Mouse (Mus musculus) embryonic facial prominence, embryonic 10.5 days (tissue): ENCODE measurements around the gene Nfyc. TPM values are rescaled to one million over a fixed set of nuclear protein-coding genes. Genes with fewer than 3 reads are reported as not detected.

Experiments
- DNase-seq: peaks from one replicate; pipeline ENCODE4 v3.0.0-alpha.2; 2017; ENCODE audit warnings: low spot score
- H3K27ac ChIP-seq: fragments of 300-500 bp; sonication (generic); replicated peaks from 2 replicates; pipeline ENCODE4 v1.5.1; 2016; ENCODE audit warnings: mild to moderate bottlenecking
- H3K27me3 ChIP-seq: fragments of 300-500 bp; sonication (generic); replicated peaks from 2 replicates; pipeline ENCODE4 v1.6.1; 2016; ENCODE audit warnings: low read depth, mild to moderate bottlenecking; ENCODE audit not compliant: poor library complexity, severe bottlenecking
- H3K36me3 ChIP-seq: fragments of 300-500 bp; sonication (generic); replicated peaks from 2 replicates; pipeline ENCODE4 v1.6.1; 2016; ENCODE audit warnings: mild to moderate bottlenecking, moderate library complexity
- H3K4me1 ChIP-seq: fragments of 300-500 bp; sonication (generic); 2 replicates; pipeline ENCODE4 v1.6.1; 2016
- H3K4me3 ChIP-seq: fragments of 300-500 bp; sonication (generic); 2 replicates; pipeline ENCODE4 v1.5.1; 2016; ENCODE audit warnings: mild to moderate bottlenecking, moderate library complexity
- H3K9me3 ChIP-seq: fragments of 300-500 bp; sonication (generic); 2 replicates; pipeline ENCODE4 v1.6.1; 2016; ENCODE audit warnings: mild to moderate bottlenecking
- WGBS: fragments of 180-500 bp; shearing (Covaris S2); methylation state at CpG from one replicate; pipeline ENCODE4 v1.1.7; 2016; 5-methylcytosine and 5-hydroxymethylcytosine counted together
- polyA plus RNA-seq: library from polyadenylated mRNA; unstranded; fragments of >200 nt; fragmentation: Nextera tagmentation; extraction: Ambion mirVana; gene quantifications from 2 replicates; pipeline ENCODE4 v1.2.1, GENCODE M21; 2016

Nfyc gene
- polyA plus RNA-seq, 1 experiment from 2014 or later: 126 TPM

- peaks cover 58% of the 10 kb centered on the region for H3K4me1 ChIP-seq
- H3K36me3 ChIP-seq: no peaks in the 10 kb centered on the region
- H3K27ac ChIP-seq: peak overlapping the region; percentile 65; the same call in 1 of the 2 replicates
- H3K4me3 ChIP-seq: peak overlapping the region; percentile 74
- DNase-seq: peak; percentile 43
- H3K27me3 ChIP-seq: peaks cover 94% of the 10 kb centered on the region
- H3K9me3 ChIP-seq: no peaks in the 10 kb centered on the region
- WGBS: 11% methylated on average over 10 of the region's 10 CpGs
Observed at GRCm38 (mm10) chr4:120745731-120746551, 85.4 kb downstream of the Nfyc start.

- Histone ChIP-seq H3K27me3 (peaks cover 93% of the 10 kb centered on the region), H3K9me3 (no peaks in the 10 kb centered on the region), H3K4me1 (peaks cover 64% of the 10 kb centered on the region), H3K4me3 (no peak overlapping the region), H3K27ac (no peak overlapping the region), H3K36me3 (no peaks in the 10 kb centered on the region)
- 70% methylated on average over 3 of the region's 3 CpGs for WGBS
- DNase-seq: no peak
Observed at GRCm38 (mm10) chr4:120743636-120744035, 87.7 kb downstream of the Nfyc start.

- H3K27ac ChIP-seq: no peak overlapping the region
- 70% methylated on average over 6 of the region's 6 CpGs for WGBS
- H3K4me1 ChIP-seq: peaks cover 40% of the 10 kb centered on the region
- peak; percentile 24 for DNase-seq
- no peaks in the 10 kb centered on the region for H3K9me3 ChIP-seq
- H3K36me3 ChIP-seq: no peaks in the 10 kb centered on the region
- H3K27me3 ChIP-seq: peaks cover 91% of the 10 kb centered on the region
- H3K4me3 ChIP-seq: no peak overlapping the region
Observed at GRCm38 (mm10) chr4:120741303-120741702, 90.1 kb downstream of the Nfyc start.

GRCm38 (mm10) chr4:120734012-120734622, 97.3 kb downstream of the Nfyc start:
- H3K27ac ChIP-seq: no peak overlapping the region
- H3K9me3 ChIP-seq: no peaks in the 10 kb centered on the region
- H3K27me3 ChIP-seq: peaks cover 89% of the 10 kb centered on the region
- WGBS: 79% methylated on average over 5 of the region's 5 CpGs
- peaks cover 27% of the 10 kb centered on the region for H3K4me1 ChIP-seq
- H3K36me3 ChIP-seq: no peaks in the 10 kb centered on the region
- no peak overlapping the region for H3K4me3 ChIP-seq
- DNase-seq: no peak

- no peaks in the 10 kb centered on the region for H3K36me3 ChIP-seq
- no peak overlapping the region for H3K4me3 ChIP-seq
- H3K27me3 ChIP-seq: peaks cover 76% of the 10 kb centered on the region
- 79% methylated on average over 6 of the region's 6 CpGs for WGBS
- DNase-seq: no peak
- no peak overlapping the region for H3K27ac ChIP-seq
- H3K4me1 ChIP-seq: peaks cover 33% of the 10 kb centered on the region
- H3K9me3 ChIP-seq: no peaks in the 10 kb centered on the region
Observed at GRCm38 (mm10) chr4:120732737-120733136, 98.6 kb downstream of the Nfyc start.

GRCm38 (mm10) chr4:120731030-120731644, 100.2 kb downstream of the Nfyc start:
- under 1% methylated on average over 40 of the region's 40 CpGs for WGBS
- Histone ChIP-seq H3K27ac (peak overlapping the region; percentile 66), H3K4me1 (peaks cover 44% of the 10 kb centered on the region), H3K36me3 (no peaks in the 10 kb centered on the region), H3K4me3 (peak overlapping the region; percentile 63), H3K9me3 (no peaks in the 10 kb centered on the region), H3K27me3 (peaks cover 62% of the 10 kb centered on the region)
- peak; percentile 91 for DNase-seq

- no peaks in the 10 kb centered on the region for H3K9me3 ChIP-seq
- H3K4me1 ChIP-seq: peaks cover 50% of the 10 kb centered on the region
- H3K27ac ChIP-seq: no peak overlapping the region; the same call in 1 of the 2 replicates
- 23% methylated on average over 6 of the region's 6 CpGs for WGBS
- H3K4me3 ChIP-seq: peak overlapping the region; percentile 63
- H3K27me3 ChIP-seq: peaks cover 57% of the 10 kb centered on the region
- DNase-seq: no peak
- no peaks in the 10 kb centered on the region for H3K36me3 ChIP-seq
Observed at GRCm38 (mm10) chr4:120730574-120730973, 100.8 kb downstream of the Nfyc start.

- Histone ChIP-seq H3K9me3 (no peaks in the 10 kb centered on the region), H3K4me1 (peaks cover 54% of the 10 kb centered on the region), H3K36me3 (no peaks in the 10 kb centered on the region), H3K27me3 (peaks cover 52% of the 10 kb centered on the region), H3K27ac (no peak overlapping the region), H3K4me3 (no peak overlapping the region)
- no peak for DNase-seq
- WGBS: 59% methylated on average over 6 of the region's 6 CpGs
Observed at GRCm38 (mm10) chr4:120730146-120730545, 101.2 kb downstream of the Nfyc start.

GRCm38 (mm10) chr4:120729441-120729840, 101.9 kb downstream of the Nfyc start:
- H3K4me1 ChIP-seq: peaks cover 56% of the 10 kb centered on the region
- H3K27me3 ChIP-seq: peaks cover 48% of the 10 kb centered on the region
- no peak overlapping the region for H3K27ac ChIP-seq
- no peak overlapping the region for H3K4me3 ChIP-seq
- peak; percentile 44 for DNase-seq
- H3K9me3 ChIP-seq: no peaks in the 10 kb centered on the region
- 26% methylated on average over 6 of the region's 6 CpGs for WGBS
- H3K36me3 ChIP-seq: no peaks in the 10 kb centered on the region

GRCm38 (mm10) chr4:120727842-120728241, 103.5 kb downstream of the Nfyc start:
- H3K36me3 ChIP-seq: no peaks in the 10 kb centered on the region
- H3K27me3 ChIP-seq: peaks cover 32% of the 10 kb centered on the region
- H3K4me3 ChIP-seq: no peak overlapping the region
- WGBS: 81% methylated on average over 11 of the region's 11 CpGs
- H3K4me1 ChIP-seq: peaks cover 57% of the 10 kb centered on the region
- no peaks in the 10 kb centered on the region for H3K9me3 ChIP-seq
- no peak for DNase-seq
- no peak overlapping the region for H3K27ac ChIP-seq

- Histone ChIP-seq H3K4me1 (peaks cover 55% of the 10 kb centered on the region), H3K27ac (no peak overlapping the region; the same call in 1 of the 2 replicates), H3K9me3 (no peaks in the 10 kb centered on the region), H3K36me3 (no peaks in the 10 kb centered on the region), H3K27me3 (peaks cover 15% of the 10 kb centered on the region), H3K4me3 (no peak overlapping the region)
- WGBS: 46% methylated on average over 4 of the region's 4 CpGs
- DNase-seq: no peak
Observed at GRCm38 (mm10) chr4:120726174-120726573, 105.2 kb downstream of the Nfyc start.

GRCm38 (mm10) chr4:120725516-120726090, 105.8 kb downstream of the Nfyc start:
- Histone ChIP-seq H3K36me3 (no peaks in the 10 kb centered on the region), H3K4me3 (no peak overlapping the region), H3K9me3 (no peaks in the 10 kb centered on the region), H3K27me3 (peaks cover 12% of the 10 kb centered on the region; the same call in 1 of the 2 replicates), H3K4me1 (peaks cover 49% of the 10 kb centered on the region), H3K27ac (no peak overlapping the region; the same call in 1 of the 2 replicates)
- WGBS: 17% methylated on average over 5 of the region's 5 CpGs
- peak; percentile 34 for DNase-seq
